In the genomic region with DNA sequence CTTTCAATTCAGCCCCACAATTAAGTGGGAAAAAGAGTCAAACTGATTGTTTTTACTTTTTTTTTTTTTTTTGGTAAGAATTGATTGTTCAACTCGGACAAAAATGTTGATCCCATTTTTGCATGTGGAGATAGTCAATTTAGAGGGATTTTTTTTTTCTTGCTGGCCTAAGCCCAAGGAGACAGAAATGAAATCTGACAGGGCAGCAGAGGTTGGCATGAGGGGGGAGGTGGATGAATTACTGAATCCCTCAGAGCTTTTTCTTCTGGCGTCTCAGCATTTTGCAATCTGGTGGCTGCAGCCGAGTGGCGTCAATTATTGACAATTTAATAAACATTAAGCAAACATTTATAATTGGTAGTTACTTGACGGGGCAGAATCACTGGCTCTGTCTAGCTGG, we compare ENCODE assay signal across 11 mouse cellular contexts.
"Had no signal": no experiment of that assay in that cellular context is flagged by ENCODE, and none has a peak within 500 bp of the region (broad histone marks: within the 10 kb centered on the region; RNA-seq: fewer than 3 reads in every experiment).

No protein-coding gene starts in this region.

- H3K36me3 ChIP-seq: limb, embryonic 15.5 days; liver, embryonic 12.5 days; midbrain, embryonic 13.5 days; neural tube, embryonic 13.5 days had no signal

- H3K27ac ChIP-seq: kidney, postnatal 0 days; limb, embryonic 15.5 days; liver, embryonic 12.5 days; midbrain, embryonic 13.5 days; neural tube, embryonic 13.5 days; stomach, postnatal 0 days had no signal

- H3K4me3 ChIP-seq: limb, embryonic 15.5 days; liver, embryonic 12.5 days; midbrain, embryonic 13.5 days; neural tube, embryonic 13.5 days had no signal

- H3K27me3 ChIP-seq: liver, embryonic 12.5 days; midbrain, embryonic 13.5 days; neural tube, embryonic 13.5 days had no signal

- DNase-seq: kidney, adult 11 months; kidney, postnatal 36 days; layer of hippocampus, adult 9-11 months; layer of hippocampus, postnatal 36 days; thymus, postnatal 4 days had no signal

- H3K9me3 ChIP-seq: limb, embryonic 15.5 days had no signal

- H3K4me1 ChIP-seq: limb, embryonic 15.5 days; liver, embryonic 12.5 days; midbrain, embryonic 13.5 days; neural tube, embryonic 13.5 days had no signal

- H3K4me2 ChIP-seq: limb, embryonic 15.5 days; liver, embryonic 12.5 days; midbrain, embryonic 13.5 days; neural tube, embryonic 13.5 days had no signal

- ATAC-seq: liver, embryonic 12.5 days; midbrain, embryonic 13.5 days had no signal

- H3K9ac ChIP-seq: limb, embryonic 15.5 days; liver, embryonic 12.5 days; midbrain, embryonic 13.5 days; neural tube, embryonic 13.5 days had no signal
